Mouse (Mus musculus): ENCODE measurements around the gene Fabp6.

Fabp6 gene

DNA sequence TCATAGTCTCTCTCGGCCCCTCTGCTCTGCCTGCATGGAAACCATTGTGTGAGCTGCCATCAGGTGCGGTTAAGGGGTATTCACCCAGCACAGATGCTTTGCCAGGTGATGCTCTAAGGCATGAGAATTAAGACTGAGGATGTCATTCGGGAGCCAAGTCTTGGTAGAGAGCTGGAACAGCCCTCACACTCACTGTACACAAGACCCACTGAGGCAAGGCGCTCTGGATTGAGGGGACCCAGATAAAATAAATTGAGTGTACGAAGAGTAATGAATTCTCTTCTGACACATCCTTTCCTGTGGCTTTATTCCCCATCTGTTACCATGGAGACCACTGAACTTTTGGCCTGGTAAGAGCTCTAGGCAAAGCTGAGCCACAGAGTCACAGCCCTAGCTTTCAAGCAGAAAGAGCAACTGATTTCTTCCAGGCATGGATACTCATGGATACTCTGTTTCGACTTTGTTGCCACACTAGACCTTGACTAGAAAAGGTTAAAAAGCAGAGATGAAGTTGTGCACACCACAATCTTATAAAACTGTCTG, 11.7 kb downstream of the Fabp6 start:
- DNase-seq (ENCODE audit: extremely low spot score): no peak

DNA sequence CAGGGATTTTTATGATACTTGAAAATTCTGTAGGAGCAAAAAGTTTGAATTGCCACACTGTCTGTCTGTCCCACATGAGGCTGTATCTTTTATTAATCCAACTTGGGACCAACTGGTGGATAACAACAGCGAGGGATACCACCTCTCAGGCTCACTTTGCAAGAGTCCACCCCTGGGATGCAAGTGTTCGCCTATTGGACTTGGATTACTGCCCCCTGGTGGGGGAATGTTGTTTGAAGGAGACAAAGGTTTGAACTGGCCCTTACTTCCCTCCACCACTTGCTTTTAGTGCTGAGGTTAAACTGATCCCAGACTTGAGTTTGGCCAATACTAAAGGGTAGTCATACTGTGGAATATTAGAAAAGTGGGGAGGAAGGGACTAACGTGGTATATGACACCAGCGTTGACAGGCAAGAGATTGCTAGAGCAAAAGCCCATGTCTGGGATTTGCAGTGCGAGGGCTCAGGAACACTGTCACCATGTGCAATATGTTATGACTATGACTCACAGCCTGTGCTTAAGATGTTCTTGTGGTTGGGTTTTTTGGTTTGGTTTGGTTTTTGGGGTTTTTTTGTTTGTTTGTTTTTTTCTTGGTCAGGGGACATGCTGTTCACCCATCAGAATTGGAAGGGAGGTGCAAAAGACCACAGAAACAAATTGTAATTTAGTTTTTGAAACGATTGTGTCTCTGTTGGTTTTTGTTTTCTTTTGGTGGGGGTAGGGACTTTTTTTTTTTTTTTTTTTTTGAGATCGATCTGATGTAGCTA, 14.8 kb downstream of the Fabp6 start, which contains the start of gene 4933415A04Rik:
Gene 4933415A04Rik, plus strand, starts transcription at position 717 of the 767 bp plus-strand sequence.
- DNase-seq (ENCODE audit: extremely low spot score): peak; percentile 74

DNA sequence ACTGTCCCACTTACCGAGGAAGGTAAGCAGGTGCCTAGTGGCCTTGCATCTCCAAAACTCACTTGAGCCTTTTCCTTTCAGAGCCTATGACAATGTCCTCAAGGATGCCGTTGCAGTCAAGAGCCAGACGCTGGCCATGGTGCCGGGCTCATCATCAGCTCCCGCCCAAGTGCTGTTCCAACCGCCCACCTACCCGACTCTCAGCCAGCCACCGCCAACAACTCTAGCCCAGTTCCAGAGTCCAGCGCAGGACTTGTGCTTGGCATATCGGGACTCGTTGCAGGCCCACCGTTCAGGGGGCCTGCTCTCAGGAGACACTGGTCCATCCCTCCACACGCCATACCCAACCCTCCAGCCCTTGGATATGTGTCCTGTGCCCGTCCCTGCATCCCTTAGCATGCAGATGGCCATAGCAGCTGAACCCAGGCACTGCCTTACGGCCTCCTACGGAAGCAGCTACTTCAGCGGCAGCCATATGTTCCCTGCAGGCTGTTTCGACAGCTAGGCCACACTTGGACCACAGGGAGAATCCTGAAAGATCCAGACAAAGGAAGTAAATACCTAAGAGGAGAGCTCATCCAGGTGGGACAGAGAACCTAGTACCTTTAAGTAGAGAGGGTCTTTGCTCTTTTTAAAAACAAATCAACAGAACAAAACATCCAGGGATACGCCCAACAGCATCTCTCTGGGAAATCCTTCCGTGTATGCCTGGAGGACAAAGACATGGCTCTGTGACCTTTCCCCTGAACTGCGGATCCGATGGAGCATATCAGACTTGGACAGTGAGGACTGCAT, 15.9 kb downstream of the Fabp6 start:
- DNase-seq (ENCODE audit: extremely low spot score): no peak

DNA sequence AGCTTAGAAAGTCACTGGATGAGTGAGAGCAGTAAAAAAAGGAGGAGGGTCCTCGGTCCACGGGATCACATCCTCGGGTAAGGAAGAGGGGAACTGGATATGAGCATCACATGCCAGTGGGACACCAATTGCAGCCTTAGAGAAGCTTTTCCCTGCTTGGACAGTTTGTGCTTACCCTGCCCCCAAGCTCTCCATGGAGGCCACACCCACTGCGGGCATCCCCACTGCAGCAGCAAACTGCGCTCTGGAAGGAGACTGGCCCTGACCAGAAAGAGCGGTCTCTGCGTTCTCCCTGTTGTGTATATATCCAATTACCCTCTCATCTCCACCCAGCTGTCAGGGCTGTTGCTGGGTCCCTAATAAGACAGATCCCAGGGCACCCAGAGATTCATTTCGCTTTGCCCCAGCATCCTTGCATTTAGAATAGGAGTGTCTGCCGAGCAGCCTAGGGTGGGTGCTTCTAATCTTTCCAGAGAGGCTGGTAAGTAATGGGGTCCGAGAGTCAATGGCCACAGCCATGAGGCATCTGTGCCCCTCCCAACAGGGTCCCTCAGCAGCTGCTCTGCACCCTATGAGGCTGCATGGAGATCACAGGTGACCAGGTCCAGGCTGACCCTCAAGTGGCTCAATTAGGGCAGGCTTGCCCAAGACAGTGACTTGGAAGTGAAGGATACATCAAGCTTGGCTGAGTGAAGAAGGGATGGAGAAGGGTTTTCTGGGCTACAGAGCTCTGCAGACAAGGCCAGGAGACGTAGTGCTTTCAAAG, 23.4 kb downstream of the Fabp6 start:
- no peak for DNase-seq (ENCODE audit: extremely low spot score)

DNA sequence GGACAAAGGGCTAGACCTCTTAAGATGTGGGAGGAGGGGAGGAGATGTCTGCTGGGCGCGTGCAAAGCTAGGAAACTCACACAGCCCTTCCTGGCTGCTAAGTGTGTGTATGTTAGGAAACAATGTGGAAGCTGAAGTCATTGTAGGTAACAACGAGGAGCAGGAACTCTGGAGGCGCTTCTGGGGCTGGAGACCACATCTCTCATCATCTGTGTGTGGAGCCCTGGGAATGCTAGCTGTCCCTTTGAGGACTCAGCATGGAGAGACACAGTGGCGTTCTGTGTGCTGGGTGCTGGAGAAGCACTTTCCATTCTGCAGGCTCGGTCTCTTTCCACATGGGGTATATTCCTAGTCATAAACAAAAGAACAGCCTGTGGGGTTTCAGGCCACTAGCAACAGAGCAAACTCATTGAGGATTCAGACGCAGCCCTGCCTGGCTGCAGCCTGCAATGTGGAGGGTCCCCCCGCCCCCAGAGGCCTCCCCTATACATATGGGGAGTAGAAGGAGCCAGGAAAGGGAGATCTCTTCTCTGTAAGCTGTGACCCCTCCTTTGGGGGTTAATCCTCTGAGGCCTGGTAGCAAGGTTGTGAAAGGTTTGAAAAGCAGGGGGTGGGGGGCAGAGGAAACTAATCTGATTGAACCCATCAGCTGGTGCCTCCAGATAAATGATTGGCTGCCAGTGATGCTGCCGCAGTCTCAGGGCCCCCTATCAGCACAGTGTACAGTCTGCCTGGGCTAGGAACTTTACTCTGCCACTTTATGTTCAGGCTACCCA, 25.8 kb downstream of the Fabp6 start:
- peak; percentile 63 for DNase-seq (ENCODE audit: extremely low spot score)

DNA sequence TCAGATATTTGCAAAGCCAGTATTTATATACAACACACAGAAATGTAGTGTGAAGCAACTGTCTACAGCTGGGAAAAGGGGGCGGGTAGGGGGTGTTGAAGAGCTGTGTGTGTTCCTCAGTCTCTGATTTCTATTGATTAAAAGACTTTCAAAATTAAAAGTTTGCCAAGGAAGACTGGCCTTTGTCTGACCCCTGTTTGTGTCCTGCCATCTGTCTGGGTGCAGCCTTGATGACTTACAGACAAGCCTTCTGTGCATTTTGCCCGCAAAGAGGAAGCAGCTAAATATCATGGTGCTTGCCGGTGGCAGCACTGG, 26.3 kb downstream of the Fabp6 start:
- DNase-seq (ENCODE audit: extremely low spot score): no peak

DNA sequence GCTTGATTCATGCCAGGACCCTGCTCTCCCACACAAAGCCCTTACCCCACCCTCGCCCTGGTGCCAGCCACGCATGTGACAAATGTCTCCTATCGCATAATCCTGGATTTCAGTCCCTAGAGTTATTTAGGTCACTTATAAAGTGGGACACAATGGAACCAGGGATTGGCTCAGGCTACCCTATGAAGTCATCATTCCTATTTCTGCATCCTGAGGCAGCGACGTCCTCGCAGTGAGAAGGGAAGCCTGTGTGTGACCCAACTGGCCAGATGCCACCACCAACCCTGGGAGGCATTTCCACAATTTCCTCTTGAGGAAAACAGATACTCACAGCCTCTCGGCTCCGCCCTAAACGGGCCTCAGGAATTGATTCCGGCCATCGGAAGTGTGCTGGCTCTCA, 31.7 kb downstream of the Fabp6 start:
- DNase-seq (ENCODE audit: extremely low spot score): no peak

DNA sequence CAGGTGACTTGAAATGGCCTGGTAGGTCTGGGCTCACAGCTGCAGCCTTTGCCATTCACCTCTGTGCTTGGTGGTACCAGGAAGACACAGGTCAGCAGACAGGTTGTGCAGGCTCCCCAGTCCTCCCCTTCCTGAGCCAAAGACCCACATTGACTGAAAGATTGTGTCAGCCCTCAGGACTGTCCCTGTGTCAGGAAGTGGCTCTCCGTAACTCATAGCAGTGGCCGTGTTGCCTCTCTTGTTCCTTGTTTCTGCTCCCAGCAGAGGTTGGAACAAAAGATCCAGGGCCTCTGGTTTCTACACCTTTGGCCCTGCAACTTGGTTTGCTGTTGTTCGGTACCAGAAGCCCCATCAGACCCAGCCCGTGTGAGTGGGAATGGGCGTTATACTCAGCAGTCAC, 32.2 kb downstream of the Fabp6 start:
- DNase-seq (ENCODE audit: extremely low spot score): no peak

DNA sequence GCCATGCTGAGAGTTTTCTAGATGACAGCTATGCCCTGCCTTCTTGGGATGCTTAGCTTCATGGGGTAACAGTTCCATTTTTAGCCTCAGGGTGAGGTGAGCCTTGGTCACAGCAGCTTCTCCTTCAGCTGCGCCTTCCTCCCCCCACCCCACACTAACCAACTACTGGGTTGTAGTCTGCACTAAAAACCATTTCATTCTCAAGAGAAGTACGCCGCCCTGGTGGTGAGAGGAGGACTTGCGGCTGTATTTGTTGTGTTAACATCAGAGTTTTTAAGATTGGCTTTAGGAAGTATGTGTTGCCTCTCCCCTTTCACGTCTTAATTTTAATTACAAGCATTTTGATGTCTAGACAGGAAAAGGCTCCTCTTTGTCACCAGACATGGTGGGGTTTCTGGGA, 33.1 kb downstream of the Fabp6 start:
- DNase-seq (ENCODE audit: extremely low spot score): no peak

DNA sequence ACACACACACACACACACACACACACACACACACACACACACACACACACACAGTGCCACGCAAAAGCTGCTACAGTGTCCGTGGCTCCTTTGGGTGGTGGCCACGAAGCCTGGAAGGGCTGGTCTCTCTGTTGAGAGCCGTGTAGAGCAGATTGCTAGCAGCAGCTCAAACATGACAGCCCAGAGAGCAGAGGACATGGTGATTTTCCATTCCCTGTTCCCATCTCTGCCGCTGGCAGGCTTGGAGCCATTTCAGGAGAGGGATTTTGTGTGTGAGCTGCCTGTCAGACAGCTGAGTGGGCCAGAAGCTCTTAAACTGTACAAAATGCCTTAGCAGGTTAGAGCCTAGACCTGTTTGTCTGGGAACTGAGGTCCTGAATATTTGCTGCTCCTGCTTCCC, 34.6 kb downstream of the Fabp6 start:
- no peak for DNase-seq (ENCODE audit: extremely low spot score)

DNA sequence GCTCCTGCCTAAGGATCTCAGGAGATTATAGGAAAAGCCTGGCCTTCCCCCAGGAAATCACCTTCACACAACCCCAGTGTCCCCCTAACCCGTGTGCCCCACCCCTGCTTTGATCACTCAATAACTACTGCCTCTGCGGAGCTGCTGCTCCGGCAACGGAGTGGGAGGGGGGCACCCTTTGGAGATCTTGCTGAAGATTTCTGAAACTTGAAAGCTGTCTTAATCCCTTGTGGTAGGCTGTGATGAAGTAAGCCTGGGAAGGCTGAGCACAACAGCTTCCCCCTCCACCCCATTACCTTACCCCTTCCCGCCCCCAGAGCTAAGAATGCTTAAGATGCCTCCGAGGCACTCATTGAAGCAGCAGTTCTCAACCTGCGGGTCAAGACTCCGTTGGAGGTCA, 35.5 kb downstream of the Fabp6 start:
- DNase-seq (ENCODE audit: extremely low spot score): peak; percentile 57

DNA sequence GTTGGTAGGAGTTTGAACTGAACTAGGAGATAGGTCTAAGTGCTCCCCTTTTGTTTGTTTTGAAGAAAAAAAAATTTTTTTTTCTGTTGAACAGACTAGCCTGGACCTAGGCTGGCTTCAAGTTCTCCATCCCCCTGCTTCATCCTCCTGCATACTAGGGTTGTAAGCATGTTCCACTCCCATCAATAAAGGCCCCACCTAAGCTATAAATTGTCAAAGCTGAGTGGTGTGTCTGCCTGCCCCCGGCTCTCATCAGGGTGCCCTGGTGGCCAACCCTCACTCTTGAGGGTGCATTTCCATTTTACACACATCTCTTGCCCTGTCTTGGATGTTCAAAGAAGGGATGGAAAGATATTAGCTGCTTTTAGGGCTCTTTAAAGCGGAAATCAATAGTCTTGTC, 35.9 kb downstream of the Fabp6 start:
- no peak for DNase-seq (ENCODE audit: extremely low spot score)

DNA sequence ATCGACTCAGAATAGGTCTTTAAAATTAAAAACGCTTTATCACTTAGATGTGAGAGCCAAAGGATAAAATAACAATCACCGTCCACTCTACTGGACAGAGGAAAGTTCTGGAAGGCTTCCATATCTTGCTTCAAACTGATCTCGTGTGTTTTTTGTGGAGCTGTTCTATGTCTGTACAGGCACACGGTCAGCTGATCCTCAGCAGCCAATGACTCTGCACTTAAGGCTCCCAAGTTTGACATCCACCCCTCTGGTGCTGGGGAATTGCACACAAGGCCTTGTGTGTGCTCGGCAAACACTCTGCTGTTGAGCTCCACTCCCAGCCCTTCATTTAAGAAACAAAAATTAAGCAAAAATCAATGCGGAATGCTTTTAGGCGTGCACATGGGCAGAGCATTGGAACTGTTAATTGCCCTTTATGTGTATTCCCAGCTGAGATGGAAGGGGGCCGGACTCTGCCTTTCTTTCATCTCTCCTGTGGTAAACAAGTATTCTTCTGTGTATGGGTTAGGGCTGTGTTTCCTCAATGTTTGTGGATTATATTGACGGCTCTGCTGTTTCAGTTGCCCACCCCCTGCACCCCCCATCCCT, 37.6 kb downstream of the Fabp6 start:
- no peak for DNase-seq (ENCODE audit: extremely low spot score)

DNA sequence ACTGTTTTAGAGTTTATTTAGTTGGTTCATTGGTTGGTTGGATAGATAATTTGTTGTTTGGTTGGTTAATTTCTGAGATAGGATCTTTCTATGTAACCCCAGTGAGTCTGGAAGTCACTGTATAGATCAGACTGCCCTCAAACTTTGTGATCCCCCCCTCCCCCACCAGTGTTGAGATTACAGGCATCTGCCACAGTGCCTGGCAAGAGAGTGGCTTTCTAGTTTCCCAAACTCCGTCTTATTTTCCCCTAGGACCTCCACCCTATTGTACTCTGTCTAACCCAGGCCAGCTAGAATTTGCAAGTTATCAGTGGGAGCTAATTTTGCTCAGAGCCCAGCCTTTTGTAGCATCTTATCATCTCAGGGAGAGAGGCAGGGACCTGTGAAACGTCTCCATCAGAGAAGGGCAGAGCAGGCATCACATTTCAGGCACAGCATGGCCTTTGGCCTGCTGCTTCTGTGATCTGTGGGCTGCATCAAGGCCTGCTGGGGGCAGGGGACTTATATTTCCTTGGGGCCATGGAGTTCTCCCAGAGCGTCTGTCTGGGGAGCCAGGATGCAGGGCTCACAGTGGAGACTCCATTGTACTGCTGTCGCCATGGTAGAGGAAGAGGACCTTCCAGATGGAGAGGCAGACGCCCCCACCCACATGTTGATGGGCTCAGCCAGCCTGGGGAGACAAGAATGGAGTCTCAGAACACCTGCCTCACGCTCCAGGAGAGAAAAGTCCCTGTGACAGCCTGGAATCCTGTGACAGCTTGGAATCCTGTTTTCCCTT, 41.6 kb downstream of the Fabp6 start:
- DNase-seq (ENCODE audit: extremely low spot score): peak; percentile 58

DNA sequence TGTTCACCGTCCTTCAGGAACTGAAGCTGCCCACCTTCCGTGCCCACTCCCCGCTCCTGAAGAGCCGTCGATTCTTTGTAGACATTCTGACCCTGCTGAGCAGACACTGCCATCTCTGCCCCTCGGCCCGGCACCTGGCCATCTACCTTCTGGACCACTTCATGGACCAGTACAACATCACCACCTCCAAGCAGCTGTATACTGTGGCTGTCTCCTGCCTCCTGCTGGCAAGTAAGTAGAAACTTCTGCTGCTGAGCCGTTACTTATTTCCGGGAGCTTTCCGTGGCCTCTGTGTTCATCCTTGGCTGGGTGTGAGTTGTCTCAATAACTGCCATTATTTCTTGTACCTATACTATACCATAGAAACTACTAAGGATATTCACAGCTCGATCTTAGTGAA, 44.8 kb downstream of the Fabp6 start:
- no peak for DNase-seq (ENCODE audit: extremely low spot score)

DNA sequence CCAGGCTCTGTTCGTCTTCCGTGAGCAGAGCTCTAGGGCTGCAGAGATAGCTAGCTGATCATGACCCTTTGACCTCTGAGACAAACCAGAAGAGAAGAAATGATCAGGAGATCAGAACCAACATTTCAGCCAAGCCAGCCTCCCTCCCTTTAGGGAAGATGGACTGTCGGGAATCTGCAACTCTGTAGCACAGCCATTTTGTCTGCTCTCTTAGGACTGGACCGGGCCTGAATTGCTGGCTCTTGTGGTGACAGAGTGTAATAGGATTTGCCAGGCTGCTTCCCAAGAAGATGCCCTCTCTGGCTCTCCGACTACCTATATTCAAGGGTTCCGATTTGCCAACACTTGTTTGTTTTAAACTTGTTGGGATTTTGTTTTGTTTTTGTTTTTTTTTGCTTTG, 48.7 kb downstream of the Fabp6 start:
- DNase-seq (ENCODE audit: extremely low spot score): no peak

DNA sequence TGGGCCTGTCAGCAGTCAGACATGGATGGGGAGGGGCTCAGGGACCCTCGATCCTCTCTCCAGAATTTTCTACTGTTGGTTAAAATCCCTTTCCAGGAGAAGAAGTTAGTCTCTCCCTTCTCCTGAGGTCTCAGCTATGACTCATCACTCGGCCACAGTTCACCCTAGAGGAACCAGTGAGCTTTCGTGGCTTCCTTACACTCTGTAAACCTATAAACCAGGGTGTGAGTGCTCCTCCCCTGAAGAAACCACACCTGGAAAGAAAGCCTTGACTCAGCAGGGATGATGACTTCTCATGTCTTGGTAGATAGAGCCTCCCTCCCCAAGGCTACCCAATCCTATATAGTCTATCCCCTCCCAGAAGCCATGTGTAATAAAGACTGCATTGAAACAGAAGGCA, 49.6 kb downstream of the Fabp6 start:
- DNase-seq (ENCODE audit: extremely low spot score): no peak

DNA sequence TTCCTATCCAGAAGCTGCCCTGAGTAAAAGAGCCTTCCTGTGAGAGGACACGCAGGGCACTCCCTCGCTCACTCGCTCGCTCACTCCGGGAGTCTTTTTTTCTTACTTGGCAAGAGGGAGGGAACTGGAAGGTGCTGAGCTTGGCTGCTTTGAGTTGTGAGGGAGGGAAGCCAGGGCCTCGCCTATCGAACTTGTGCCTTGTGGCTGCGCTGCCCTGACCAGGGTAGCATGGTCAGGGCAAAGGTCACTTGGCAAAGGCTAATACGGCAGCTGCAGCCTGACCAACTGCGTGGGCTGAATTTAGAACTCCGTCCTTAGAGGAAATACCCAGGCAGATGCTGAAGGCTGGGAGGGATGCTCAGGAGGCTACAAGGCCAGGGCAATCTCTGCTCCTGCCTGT, 51.6 kb downstream of the Fabp6 start:
- DNase-seq (ENCODE audit: extremely low spot score): no peak

DNA sequence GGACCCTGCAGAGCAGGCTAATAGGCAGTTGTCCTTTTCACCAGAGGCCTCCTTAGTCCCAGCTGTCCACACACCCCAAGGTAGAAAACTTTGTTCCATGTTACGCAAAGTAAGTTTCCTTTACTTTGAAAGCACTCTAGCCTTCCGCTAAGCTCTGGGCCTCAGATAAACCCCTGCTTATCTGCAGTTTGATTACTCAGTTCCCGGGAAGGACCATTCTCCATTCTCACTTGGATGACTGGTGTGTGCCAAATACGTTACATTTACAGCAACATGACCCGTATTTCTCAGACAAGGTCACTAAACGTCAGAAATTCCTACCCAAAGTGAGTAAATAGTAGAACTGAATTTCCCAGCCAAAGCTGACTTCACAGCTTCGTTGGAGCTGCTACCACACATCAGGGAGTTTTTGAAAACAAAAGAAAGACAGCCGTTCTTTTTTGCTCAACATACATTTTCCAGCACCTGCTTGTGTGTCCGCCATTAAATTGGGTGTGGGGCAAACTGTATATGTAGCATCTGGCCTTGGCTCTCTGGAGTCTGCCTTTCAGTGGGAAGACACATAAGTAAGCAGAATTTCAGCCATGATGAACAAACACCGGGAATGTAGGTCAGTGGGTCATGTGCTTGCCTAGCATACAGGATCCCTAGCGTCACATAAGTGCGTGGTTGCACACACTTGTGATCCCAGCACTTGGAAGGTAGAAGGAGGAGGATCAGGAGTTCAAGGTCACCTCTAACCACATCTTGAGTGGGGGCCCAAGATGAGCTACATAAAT, 52.5 kb downstream of the Fabp6 start:
- no peak for DNase-seq (ENCODE audit: extremely low spot score)

DNA sequence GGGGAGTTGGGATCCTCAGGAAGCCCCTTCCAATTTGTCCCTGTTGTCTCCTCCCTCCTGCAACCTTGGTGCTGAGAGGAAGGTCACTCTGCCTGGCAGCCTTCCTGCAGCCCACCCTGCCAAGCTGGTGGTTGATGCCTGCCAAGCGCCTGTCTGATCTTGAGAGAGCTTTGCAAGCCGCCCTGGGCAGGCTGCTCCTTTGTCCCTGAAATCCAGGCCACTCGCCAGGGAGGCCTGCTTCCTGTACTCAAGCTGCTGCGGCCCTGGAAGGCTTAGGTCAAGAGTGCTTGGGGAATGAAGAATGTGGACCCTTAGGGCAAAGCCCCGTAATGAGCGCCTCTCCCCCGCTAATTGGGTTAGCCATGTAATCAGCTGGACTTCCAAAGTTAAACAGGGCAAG, 53.2 kb downstream of the Fabp6 start:
- peak; percentile 58 for DNase-seq (ENCODE audit: extremely low spot score)

All from embryo, embryonic 9.5 days (tissue).